Mouse (Mus musculus): ENCODE results near the gene Robo1.

- TF ChIP-seq CTCF (IDR thresholded peaks at IDR 0.05; ENCODE audit: low read depth, low read length) (no peak), GATA1 (IDR thresholded peaks at IDR 0.05; ENCODE audit: borderline replicate concordance, low read length) (no peak), POLR2AphosphoS5 (IDR thresholded peaks at IDR 0.05; ENCODE audit: insufficient replicate concordance, low read depth, low read length) (no peak)
Measured at GRCm38 (mm10) chr16:72458576-72458975, 150.5 kb downstream of the Robo1 start.
